Mouse (Mus musculus) embryonic facial prominence, embryonic 12.5 days (tissue): ENCODE data around the gene Slc25a10. TPM values are rescaled to one million over a fixed set of nuclear protein-coding genes. Genes with fewer than 3 reads are reported as not detected.
A peak's percentile ranks its signal among the peaks of the same experiment; 100 is the strongest.

ENCODE experiments used
- ATAC-seq: fragments of 200-750 bp; cut with Nextera tagmentation; 2 replicates; pipeline ENCODE4 v1.8.0; 2017; ENCODE audit not compliant: insufficient number of reproducible peaks, insufficient read depth, low FRiP score, low TSS enrichment
- H3K27ac ChIP-seq: fragments of 300-500 bp; sonication (generic); 2 replicates; pipeline ENCODE4 v1.5.1; 2016; ENCODE audit warnings: mild to moderate bottlenecking
- H3K27me3 ChIP-seq: fragments of 300-500 bp; sonication (generic); 2 replicates; pipeline ENCODE4 v1.6.1; 2016; ENCODE audit warnings: mild to moderate bottlenecking, moderate library complexity
- H3K36me3 ChIP-seq: fragments of 300-500 bp; sonication (generic); 2 replicates; pipeline ENCODE4 v1.6.1; 2016; ENCODE audit warnings: mild to moderate bottlenecking
- H3K4me1 ChIP-seq: fragments of 300-500 bp; sonication (generic); 2 replicates; pipeline ENCODE4 v1.6.1; 2016
- H3K4me2 ChIP-seq: fragments of 300-500 bp; sonication (generic); replicated peaks from 2 replicates; pipeline ENCODE4 v1.6.1; 2016; ENCODE audit warnings: mild to moderate bottlenecking, moderate library complexity
- H3K4me3 ChIP-seq: fragments of 300-500 bp; sonication (generic); 2 replicates; pipeline ENCODE4 v1.5.1; 2016; ENCODE audit warnings: mild to moderate bottlenecking
- H3K9ac ChIP-seq: fragments of 300-500 bp; sonication (generic); 2 replicates; pipeline ENCODE4 v1.6.1; 2016; ENCODE audit warnings: mild to moderate bottlenecking, moderate library complexity
- H3K9me3 ChIP-seq: fragments of 300-500 bp; sonication (generic); 2 replicates; pipeline ENCODE4 v1.6.1; 2016; ENCODE audit warnings: mild to moderate bottlenecking, moderate library complexity
- WGBS: fragments of 180-500 bp; shearing (Covaris S2); methylation state at CpG from one replicate; pipeline ENCODE4 v1.1.7; 2016; 5-methylcytosine and 5-hydroxymethylcytosine counted together
- polyA plus RNA-seq: library from polyadenylated mRNA; unstranded; fragments of >200 nt; fragmentation: Nextera tagmentation; extraction: Ambion mirVana; gene quantifications from 2 replicates; pipeline ENCODE4 v1.2.1, GENCODE M21; 2016

Slc25a10 gene
- polyA plus RNA-seq, 1 experiment from 2014 or later, result 52.6 TPM

DNA sequence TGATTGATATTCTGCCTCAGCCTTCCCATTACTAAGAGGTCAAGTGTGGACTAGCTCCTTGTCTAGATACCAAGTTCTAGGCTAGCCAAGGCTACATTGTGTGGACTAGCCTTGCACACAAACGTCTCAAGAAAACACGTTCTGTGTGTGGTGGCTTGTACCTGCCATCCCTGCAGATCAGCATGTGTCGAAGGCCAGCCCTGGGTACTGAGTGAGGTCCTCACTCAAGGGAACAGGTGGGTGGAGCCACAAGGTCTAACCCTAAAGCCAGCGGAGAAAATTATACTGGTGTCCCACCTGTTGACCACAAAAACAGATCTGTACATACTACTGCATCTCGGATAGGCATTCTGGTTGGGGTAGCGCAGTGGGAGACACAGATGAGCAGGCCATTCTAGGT, 8.3 kb downstream of the Slc25a10 start:
- 83% methylated on average over 6 of the region's 6 CpGs for WGBS
- H3K36me3 ChIP-seq, result peaks cover 44% of the 10 kb centered on the region
- ATAC-seq, result no peak
- no peaks in the 10 kb centered on the region for H3K27me3 ChIP-seq
- no peaks in the 10 kb centered on the region for H3K4me1 ChIP-seq
- no peak overlapping the region for H3K27ac ChIP-seq
- no peaks in the 10 kb centered on the region for H3K9me3 ChIP-seq
- H3K4me3 ChIP-seq, result no peak overlapping the region
- no peak overlapping the region for H3K4me2 ChIP-seq
- H3K9ac ChIP-seq, result no peak overlapping the region

DNA sequence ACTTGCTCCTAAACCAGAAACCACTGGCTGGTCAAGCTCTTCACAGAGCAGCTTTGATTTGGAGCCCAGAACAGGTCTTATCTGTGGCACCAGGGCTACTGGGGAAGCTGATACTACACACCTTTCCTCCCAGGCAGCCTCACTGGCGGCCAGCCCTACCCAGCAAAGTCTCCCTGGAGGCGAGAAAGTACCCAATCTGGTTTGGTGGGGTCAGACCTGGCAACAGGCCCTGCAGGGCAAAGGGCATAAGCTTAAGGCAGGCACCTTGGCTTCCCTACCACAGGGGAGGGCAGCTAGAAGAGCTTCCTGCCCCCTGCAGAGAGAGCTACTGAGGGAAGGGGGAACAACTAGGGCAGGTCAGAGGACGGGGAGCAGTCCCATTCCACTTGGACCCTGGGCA, 8.7 kb downstream of the Slc25a10 start:
- no peak for ATAC-seq
- no peak overlapping the region for H3K4me3 ChIP-seq

DNA sequence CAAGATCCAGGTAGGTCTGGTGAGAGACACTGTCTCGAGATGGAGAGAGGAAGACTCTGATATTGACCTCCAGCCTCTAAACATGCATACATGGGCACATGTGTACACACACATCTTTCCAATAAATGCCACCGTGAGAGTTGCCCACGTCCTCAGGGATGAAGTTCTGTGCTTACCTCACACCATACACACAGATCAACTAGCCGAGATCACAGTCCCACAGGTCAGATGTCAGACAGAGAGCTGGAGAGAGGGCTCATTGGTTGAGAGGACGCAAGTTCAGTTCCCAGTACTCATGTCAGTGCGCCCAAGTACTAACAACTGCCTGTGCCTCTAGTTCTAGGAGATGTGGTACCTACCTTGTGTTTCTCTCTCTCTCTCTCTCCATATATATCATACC, 9.4 kb downstream of the Slc25a10 start:
- 57% methylated on average over 6 of the region's 6 CpGs for WGBS

More for the DNA sequence above, 8.7 kb downstream of the Slc25a10 start:
- Histone ChIP-seq H3K4me2 (no peak overlapping the region), H3K27ac (no peak overlapping the region), H3K36me3 (peaks cover 39% of the 10 kb centered on the region), H3K9ac (no peak overlapping the region), H3K9me3 (no peaks in the 10 kb centered on the region), H3K4me1 (no peaks in the 10 kb centered on the region), H3K27me3 (no peaks in the 10 kb centered on the region)
- WGBS, result 18% methylated on average over 3 of the region's 3 CpGs

DNA sequence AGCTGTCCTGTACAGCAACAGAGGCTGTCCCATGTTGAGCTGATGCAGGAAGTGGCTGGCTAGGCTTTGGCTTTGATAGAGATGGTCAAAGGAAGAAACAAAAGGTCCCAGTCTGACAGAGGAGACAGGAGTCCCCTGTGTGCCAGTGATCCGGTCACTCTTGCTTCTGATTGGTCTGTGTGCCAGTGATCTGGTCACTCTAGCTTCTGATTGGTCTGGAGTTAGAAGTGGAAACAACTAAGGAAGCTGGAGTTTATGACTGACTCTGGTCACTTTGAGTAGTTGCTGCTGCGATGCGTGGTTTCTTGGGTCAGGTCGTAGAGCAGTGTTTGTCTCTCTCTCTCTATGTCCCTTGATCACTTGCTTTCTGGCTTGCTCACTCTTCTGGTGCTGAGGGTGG, 10.1 kb downstream of the Slc25a10 start:
- WGBS, result 87% methylated on average over 4 of the region's 4 CpGs
- Histone ChIP-seq H3K36me3 (peaks cover 27% of the 10 kb centered on the region), H3K4me2 (no peak overlapping the region), H3K4me3 (no peak overlapping the region), H3K27me3 (no peaks in the 10 kb centered on the region), H3K9ac (no peak overlapping the region), H3K9me3 (no peaks in the 10 kb centered on the region), H3K27ac (no peak overlapping the region), H3K4me1 (no peaks in the 10 kb centered on the region)
- ATAC-seq, result no peak

More for the DNA sequence above, 9.4 kb downstream of the Slc25a10 start:
- no peak overlapping the region for H3K4me3 ChIP-seq
- H3K27ac ChIP-seq, result no peak overlapping the region
- peaks cover 34% of the 10 kb centered on the region for H3K36me3 ChIP-seq
- no peaks in the 10 kb centered on the region for H3K9me3 ChIP-seq
- H3K4me2 ChIP-seq, result no peak overlapping the region
- H3K27me3 ChIP-seq, result no peaks in the 10 kb centered on the region
- H3K4me1 ChIP-seq, result no peaks in the 10 kb centered on the region
- H3K9ac ChIP-seq, result no peak overlapping the region
- no peak for ATAC-seq

DNA sequence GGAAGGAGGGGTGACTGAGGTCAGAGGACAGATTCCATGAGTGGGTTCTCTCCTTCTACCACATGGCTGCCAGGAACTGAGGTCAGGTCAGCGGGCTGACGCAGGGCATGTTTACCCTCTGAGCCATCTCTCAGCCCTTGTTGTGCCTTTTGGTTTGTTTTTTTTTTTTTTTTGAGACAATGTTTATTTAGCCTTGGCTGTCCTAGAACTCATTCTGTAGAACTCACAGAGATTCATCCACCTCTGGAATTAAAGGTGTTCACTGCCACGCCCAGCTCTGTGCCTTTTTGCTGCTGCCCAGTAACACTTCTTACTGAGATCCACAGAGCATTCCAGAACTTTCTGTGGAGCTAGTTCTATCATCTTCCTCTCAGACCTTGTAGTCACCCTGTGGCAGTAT, 14.0 kb downstream of the Slc25a10 start:
- H3K27me3 ChIP-seq, result no peaks in the 10 kb centered on the region
- ATAC-seq, result no peak
- peaks cover 5% of the 10 kb centered on the region for H3K4me1 ChIP-seq
- no peak overlapping the region for H3K27ac ChIP-seq
- no peak overlapping the region for H3K4me3 ChIP-seq
- H3K9ac ChIP-seq, result no peak overlapping the region
- H3K9me3 ChIP-seq, result no peaks in the 10 kb centered on the region
- no peaks in the 10 kb centered on the region for H3K36me3 ChIP-seq
- WGBS, result 81% methylated on average over 3 of the region's 3 CpGs
- H3K4me2 ChIP-seq, result no peak overlapping the region

DNA sequence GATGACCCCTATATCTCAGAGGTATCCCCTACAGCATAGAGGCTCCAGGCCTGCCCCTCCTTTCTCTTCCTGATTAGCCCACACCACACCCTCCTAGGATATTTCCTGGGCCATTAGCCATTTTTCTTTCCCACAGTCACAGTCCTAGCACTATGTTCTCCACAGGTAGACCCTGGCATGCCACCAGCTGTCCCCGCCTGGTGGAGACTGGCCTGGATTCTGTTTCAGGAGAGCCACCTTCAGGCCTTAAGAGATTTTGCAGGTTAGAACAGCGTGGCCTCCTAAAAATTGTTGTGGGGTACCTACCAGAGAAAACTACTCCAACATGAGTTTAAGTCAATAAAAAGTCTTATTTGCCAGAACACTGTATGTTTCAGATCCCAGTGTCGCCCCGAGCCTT, 15.3 kb downstream of the Slc25a10 start:
- Histone ChIP-seq H3K4me2 (no peak overlapping the region), H3K9me3 (no peaks in the 10 kb centered on the region), H3K4me3 (no peak overlapping the region), H3K27ac (no peak overlapping the region), H3K9ac (no peak overlapping the region), H3K4me1 (peaks cover 6% of the 10 kb centered on the region), H3K36me3 (no peaks in the 10 kb centered on the region), H3K27me3 (no peaks in the 10 kb centered on the region)
- ATAC-seq, result no peak
- WGBS, result 70% methylated on average over 4 of the region's 4 CpGs

DNA sequence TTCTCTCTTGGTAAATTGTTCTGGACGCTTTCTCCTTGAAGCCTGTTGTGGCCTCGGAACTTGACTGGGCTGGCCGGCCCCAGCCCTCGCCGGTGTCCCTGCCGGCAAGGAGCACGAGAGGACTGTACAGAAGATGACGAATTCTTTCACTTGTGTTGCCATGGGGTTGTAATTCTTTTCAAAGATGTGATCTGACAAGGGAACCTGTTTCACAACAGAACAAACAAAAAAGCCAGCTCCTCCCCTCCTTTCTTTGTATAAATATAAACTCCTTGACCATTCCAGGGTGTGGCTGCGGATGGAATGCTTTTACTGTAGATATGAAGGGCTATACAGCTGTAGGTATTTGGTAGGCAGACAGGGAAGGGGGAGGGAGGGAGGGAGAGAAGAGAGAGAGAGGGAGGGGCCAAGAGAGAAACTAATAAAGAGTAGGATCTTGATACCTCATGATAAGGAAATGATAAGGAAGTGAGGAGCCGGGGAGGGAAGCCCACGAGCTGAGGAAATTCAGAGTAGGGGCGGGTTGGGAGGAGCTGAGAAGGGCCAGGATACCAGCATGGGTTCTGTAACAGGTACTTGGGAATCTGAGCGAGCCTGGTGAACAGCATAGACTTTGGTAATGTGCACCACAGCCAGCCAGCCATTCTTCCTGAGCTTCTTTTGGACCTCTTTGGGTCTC, 16.1 kb downstream of the Slc25a10 start:
- H3K9ac ChIP-seq, result no peak overlapping the region

DNA sequence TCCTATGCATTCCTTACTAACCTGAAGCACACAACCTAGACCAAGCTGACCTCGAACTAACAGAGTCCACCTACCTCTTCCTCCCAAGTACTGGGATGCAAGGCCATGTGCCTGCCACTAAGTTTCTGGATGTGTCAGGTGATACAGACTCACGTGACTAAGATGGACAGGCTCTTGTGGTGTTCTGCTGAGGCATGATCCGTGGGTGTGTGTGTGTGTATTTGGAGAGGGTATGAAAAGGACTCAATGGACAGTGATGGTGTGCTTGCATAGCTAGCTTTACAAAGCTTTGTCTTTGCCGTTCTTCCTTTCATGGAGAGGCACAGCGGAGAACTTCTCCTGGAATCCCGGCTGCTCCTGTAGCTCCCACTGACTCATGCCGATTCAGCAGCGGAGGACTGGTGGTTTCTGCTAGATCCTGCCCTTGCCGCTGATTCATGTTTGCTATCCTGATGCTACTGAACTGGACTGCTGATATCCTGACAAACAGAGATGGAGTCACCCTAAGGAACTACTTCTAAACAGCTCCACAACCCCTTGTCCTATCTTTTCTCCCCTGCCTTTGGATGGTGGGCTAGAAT, 16.7 kb downstream of the Slc25a10 start:
- no peaks in the 10 kb centered on the region for H3K9me3 ChIP-seq
- no peak overlapping the region for H3K4me3 ChIP-seq
- no peak overlapping the region for H3K9ac ChIP-seq
- H3K4me2 ChIP-seq, result no peak overlapping the region
- ATAC-seq, result no peak
- H3K4me1 ChIP-seq, result peaks cover 6% of the 10 kb centered on the region
- H3K27ac ChIP-seq, result no peak overlapping the region
- no peaks in the 10 kb centered on the region for H3K27me3 ChIP-seq
- WGBS, result 89% methylated on average over 9 of the region's 9 CpGs
- no peaks in the 10 kb centered on the region for H3K36me3 ChIP-seq

More for the DNA sequence above, 16.1 kb downstream of the Slc25a10 start:
- Histone ChIP-seq H3K27ac (no peak overlapping the region), H3K9me3 (no peaks in the 10 kb centered on the region), H3K4me1 (peaks cover 6% of the 10 kb centered on the region), H3K4me2 (no peak overlapping the region), H3K4me3 (no peak overlapping the region), H3K36me3 (no peaks in the 10 kb centered on the region), H3K27me3 (no peaks in the 10 kb centered on the region)
- WGBS, result 81% methylated on average over 13 of the region's 13 CpGs
- ATAC-seq, result no peak

DNA sequence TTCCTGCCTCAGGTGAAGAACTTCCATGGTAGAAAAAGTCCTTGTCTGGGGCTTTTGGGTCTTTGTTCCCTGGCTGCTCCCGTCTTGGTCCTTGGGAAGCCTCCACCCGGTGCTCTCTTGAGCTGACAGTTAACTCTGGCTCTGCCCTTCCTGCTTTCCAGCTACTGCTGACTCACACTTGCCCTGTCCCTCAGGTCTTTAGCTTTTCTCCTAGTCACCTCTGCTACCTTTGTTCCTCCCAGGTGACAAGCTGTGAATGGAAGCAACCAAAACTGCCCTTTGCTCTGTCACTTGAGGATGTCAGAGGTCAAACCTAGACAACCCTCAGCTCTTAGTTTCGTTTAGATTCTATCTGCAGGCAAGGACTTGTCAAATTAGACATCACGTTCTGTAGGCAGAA, 18.3 kb downstream of the Slc25a10 start:
- H3K9ac ChIP-seq, result no peak overlapping the region
- no peak overlapping the region for H3K4me3 ChIP-seq
- no peaks in the 10 kb centered on the region for H3K36me3 ChIP-seq
- no peaks in the 10 kb centered on the region for H3K9me3 ChIP-seq
- ATAC-seq, result no peak
- H3K4me2 ChIP-seq, result peak overlapping the region; percentile 46; the same call in 1 of the 2 replicates
- H3K27ac ChIP-seq, result peak overlapping the region; percentile 63
- no peaks in the 10 kb centered on the region for H3K27me3 ChIP-seq
- peaks cover 6% of the 10 kb centered on the region for H3K4me1 ChIP-seq
- 29% methylated on average over 4 of the region's 4 CpGs for WGBS

DNA sequence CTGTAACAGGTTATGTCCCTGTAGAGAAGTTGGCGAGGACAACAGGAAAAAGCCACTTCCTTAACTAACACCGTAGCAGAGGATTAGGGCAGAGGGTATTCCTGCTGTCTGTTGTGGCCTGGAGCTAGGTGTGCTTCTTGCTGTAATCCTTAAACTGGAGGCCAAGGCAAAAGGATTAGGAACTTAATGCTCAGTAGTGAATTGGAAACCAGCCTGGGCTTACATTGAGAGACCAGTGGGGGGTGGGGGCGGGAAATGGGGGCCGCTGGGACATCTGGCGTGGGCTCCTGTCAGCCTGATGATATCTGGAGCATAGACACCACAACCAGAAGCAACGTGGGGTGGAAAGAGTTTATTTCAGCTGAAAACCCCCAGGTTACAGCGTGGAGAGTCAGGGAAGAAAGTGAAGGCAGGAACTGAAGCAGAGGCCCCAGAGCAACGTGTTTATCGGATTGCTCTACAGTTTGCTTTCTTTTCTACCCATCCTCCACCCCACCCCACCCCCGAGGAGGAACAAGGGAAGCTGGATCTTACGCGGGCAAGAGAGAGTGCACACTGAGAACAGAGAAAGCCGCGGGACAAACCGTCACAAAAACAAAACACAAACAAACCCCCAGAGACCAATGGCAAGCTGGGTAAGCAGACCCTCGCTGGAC, 18.9 kb downstream of the Slc25a10 start:
- Histone ChIP-seq H3K9ac (peak overlapping the region; percentile 21; the same call in 1 of the 2 replicates), H3K27me3 (no peaks in the 10 kb centered on the region), H3K4me1 (peaks cover 6% of the 10 kb centered on the region), H3K4me2 (peak overlapping the region; percentile 46), H3K4me3 (0 out of 2 replicates have a peak overlapping the region, but pooled peaks have one; percentile 12), H3K36me3 (no peaks in the 10 kb centered on the region), H3K9me3 (no peaks in the 10 kb centered on the region), H3K27ac (peak overlapping the region; percentile 63)
- 4% methylated on average over 16 of the region's 16 CpGs for WGBS
- ATAC-seq, result no peak

DNA sequence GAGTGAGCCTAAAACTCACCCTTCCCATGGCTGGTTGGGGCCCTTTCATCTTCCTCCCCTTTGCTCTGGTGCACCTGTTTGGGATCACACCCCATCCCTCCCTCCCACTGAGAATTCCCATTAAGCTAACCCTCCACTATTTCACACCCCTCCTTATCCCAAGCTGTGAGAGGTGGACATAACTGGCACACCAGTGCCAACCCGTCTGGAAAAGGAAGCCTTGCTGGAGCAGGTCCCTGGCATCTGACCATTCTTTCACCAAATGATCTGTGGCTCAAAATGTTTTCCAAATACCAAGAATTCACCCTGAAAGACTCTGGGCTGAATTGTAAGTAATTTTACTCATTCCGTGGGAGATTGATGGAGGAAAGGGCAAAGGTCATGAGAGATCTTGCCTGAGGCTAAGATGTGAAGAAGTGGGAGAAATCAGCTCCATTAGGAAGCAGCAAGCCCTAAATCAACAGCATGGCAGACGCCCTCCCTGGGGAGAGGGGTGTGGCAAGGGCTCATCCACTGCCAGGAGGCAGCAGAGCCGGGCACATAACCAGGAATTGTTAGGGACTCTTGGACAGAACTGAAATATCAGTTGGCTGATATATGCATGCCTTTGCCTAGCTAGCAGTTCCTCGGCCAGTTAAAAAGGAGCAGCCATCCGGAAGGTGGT, 21.3 kb downstream of the Slc25a10 start:
- Histone ChIP-seq H3K36me3 (no peaks in the 10 kb centered on the region), H3K9me3 (no peaks in the 10 kb centered on the region), H3K4me1 (peaks cover 6% of the 10 kb centered on the region), H3K27me3 (no peaks in the 10 kb centered on the region), H3K9ac (no peak overlapping the region), H3K27ac (no peak overlapping the region), H3K4me3 (no peak overlapping the region), H3K4me2 (no peak overlapping the region)
- no peak for ATAC-seq
- WGBS, result 39% methylated on average over 6 of the region's 6 CpGs
